Mouse (Mus musculus) ovary, postnatal 14 days (tissue): ENCODE measurements around the gene Nav2.

Experiments
- DNase-seq: peaks from one replicate; pipeline ENCODE4 v3.0.0; 2022; ENCODE audit warnings: low spot score

Gene Nav2

DNA sequence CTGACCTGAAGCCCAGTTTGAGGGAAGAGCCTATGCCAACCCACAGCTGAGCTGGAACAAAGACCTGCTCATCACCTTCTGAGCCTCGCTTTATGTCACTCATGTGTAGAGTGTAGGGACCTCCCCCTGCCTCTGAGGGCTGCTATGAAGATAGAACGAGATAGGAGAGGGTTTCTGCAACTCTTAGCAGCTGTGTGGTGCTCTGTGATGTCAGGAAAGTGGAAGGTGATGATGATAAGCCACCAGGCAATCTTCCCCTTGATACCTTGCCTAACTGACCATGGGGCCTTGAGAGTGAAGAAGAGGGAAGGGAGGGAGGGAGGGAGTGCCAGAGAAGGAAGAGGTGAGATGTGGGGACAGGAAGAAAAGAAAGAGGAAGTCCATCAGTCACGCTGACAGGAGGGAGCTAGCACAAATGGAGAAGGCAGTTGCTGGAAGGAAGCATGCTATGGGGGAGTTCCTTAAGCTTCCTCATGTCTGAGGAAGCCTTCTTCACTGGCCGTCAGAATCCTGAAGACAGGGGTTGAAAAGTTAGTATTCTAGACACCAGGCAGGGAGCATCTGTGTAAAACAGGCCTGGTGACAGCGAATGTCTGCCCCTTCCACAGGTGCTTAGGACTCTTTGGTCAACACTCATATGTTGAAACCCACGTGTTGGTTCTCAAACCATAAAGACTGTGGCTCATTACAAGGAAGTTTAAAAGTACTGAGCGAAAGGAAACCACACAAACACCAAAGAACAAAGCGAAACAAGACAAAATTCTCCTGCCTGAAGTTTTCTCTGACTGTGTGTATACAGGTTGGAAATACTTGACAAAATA is at the start of gene Nav2:
Nav2 (plus strand) TSS at position 196 of the 821 bp plus-strand sequence.
- no peak for DNase-seq

DNA sequence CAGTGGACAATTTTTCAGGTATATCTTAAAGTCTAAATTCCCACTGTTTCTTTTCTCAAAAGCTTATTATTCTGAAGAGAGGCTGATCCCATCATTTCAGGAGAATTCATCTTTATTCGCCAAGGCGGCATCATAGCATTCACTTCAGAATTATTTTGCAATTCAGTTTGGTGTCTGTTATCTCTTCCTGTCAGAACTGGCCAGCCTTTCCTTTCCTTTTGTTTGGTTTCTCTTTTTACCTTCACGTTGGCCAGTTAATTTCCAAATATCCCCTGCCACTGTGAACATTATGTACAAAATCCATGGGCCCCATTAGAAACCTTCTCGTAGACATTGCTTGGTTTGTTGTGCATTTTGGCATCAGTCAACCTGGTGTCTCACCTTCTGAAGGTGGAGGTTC is 49.2 kb upstream of the Nav2 start:
- DNase-seq, result no peak

DNA sequence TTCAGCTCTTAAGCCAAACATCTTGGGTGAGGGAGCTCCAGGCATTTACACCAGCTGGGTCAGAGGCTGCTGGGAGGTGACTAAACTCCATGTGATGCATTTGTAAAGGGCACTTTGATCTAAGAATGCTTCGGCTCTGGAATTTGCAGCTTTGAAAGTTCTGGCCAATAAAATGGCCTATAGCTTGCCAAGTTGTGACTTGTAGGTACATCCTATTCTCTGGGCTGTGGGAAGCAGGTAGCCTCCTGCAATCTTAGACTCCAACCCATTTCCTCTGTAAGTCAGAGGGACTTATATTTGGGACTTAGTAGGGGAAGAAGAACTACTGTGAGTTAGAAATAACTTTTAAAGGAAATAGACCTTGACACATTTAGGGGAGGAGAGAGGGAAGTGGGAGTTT is 47.6 kb upstream of the Nav2 start:
- DNase-seq, result no peak

DNA sequence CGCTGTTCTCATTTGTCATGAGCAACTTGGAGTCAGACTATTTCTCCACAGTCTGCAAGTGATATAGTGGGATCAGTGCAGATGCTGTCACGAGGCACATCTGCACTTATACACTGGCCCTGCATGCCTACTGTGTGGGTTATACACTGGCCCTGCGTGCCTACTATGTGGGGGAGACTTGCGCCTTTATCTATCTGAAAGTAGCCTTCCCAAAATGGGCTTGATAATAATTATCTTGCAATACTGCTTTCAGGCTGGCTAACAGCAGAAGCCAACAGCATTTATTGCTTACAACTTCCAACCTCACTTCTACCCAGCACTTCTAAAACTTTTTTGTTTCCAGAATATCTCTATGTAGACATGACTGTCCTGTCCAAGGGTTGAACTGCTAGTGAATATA is 46.7 kb upstream of the Nav2 start:
- DNase-seq, result no peak

DNA sequence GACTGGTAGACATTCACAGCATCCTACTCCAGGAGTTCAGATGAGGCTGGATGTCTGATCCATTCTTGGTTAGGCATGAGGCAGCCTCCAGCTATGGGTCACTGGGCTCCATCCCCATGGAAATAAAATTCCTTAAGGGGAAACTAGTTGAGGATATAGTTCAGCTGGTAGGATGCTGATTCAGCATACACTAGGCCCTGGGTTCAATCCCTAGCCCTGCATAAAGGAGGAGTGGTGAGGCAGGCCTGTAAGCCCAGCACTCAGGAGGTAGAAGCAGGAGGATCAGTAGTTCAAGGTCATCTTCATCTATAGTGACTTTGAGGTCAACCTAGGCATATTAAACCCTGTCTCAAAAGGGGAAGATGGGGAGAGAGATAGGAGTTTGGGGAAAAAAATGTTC is 44.3 kb upstream of the Nav2 start:
- no peak for DNase-seq

DNA sequence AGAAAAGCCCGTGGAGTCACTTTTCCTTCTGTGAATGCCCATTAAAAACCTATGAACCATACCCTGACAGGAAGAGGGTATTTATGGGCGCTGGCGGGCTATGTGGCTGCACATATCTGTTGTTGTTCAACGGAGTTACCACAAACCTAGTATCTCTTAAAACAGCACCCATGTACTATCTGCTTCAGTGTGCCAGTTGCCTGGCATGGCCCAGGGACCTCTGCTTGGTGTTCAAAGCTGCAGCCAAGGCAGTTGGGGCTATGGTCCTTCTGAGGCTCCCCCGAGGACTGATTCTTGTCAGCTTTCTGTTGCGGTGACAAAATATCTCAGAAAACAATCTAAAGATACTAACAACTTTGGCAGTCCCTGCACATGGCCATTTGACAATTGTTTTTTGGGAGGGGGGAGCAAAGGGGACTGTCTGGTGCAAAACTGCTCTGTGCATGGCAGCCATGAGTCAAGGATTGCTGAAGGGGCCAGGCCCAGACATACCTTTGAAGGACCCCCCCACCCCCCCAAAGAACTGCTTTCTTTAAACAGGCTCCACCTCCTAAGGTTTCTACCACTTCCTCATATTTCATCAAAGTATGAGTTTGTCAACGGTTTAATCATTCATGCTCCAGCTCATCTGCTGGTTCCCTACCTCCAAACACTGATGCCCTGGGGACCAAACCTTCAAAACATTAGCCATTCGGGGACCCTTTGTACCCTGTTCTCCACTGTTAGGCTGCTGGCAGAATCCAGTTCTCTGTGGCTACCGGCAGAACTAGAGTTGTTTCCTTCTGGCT is 43.7 kb upstream of the Nav2 start:
- no peak for DNase-seq

DNA sequence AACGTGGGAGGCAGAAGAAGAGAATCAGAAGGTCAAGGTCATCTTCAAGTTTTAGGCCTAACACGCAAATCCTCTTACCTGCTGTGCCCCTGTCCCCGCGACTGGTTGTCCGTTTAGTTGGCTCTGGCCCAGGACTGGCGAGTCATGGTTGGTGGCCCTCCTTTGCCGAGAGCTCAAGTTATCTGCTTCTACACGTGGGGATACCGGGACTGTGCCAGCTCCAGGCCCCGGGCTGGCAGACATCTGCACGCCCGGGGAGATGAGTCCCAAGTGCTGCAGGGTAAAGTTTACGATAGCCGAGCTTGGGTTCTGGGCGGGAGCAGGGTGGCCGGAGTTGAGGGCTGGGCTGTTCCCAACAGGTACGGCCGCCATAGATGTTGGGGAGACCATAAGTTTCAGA is 40.9 kb upstream of the Nav2 start:
- no peak for DNase-seq

DNA sequence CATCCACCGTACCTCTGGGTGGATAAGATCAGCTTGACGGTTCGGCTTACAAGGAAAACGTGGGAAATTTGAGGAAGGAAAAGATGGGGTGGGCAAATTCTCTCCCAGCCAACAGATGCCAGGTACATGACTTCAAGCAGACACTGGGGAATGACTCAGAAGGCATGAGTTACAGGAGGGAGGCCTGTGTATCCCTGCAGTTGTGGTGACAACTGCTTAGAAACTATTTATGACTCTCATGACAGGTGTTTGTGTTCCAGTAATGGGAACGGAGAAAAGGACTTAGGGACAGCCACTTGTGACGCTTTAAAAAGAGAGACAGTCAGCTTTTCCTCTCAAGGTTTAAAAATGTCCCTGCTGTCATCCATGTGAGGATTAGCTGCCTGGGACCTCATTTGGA is 38.4 kb upstream of the Nav2 start:
- no peak for DNase-seq

DNA sequence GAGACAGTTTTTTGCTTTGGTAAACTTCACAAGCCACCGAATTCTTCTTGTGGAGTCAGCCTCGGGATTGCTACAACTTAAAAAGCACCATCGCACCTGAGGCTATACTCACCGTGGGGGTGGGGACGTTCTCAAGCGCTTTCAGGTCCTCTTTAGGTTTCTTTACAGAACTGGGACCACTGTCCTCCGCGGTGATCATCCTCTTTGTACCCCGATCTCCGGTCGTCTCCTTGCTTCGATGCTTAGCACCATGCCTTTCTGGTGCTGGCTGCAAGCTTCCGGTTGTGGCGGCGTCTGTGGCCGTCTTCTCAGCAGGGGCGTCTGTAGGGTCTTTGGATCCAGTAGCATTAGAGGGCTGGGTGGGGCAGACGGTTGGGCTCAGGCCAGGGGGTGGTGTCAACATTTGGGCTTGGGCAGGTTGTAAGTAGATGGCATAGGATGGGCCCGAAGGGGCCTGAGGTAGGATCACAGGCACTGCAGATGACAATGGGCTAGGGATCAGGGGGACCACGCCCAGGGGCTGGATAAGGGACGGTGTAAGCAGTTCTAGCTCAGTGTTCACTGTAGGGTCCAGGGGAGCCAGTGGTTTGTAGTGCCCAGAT is 37.8 kb upstream of the Nav2 start:
- no peak for DNase-seq

DNA sequence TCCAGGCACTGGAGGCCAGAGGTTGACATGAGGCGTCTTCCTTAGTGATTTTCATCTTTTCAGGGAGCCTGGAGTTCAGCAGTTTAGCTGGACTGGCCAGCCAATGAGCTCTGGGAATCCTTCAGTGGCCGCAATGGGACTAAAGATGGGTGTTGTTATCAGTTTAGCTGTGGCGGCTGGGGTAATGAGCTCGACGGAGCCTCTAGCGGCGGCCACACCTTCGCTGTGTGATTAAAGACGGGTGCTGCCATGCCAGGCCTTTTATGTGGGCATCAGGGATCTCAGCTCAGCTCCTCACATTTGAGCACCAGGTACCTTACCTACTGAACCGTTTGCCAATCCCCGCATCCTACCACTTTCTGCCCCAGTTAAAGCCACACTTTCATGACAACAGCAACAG is 37.2 kb upstream of the Nav2 start:
- no peak for DNase-seq

DNA sequence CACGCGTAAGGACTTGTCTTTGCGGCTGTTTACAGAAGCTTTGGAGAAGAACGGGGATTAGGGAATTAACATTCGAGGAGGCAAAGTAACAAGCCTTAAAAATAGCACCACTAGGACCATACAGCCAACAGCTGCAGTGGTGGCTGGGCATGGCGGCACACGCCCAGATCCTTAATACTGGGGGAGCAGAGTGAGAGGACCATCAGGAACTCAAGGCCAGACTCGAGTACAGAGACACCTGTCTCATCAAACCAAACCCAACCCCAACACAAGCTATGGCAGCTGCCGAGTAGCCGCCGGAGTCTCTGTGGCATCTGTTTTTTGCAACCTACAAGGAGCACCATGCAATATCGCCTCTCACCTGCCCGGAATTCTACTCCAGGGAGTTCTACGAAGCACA is 33.4 kb upstream of the Nav2 start:
- no peak for DNase-seq

DNA sequence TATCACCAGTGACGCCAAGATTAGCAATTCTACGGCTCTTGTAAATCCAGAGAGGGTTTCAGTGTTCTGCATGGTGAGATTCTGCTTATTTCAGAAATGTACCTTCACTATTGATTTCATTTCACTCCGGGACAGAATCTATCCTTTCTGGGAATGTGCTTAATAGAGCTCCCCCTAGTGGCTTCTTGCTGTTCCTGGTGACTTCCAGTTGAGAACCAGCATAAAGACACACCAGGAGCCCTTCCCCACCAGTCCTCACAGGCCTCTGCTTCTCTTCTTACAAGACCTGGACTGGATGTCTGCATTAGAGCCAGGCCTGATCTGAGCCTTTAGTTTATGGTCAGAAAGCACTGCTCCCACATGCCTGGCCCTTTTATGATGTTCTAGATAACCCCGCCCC is 32.0 kb upstream of the Nav2 start:
- DNase-seq, result peak; percentile 21

DNA sequence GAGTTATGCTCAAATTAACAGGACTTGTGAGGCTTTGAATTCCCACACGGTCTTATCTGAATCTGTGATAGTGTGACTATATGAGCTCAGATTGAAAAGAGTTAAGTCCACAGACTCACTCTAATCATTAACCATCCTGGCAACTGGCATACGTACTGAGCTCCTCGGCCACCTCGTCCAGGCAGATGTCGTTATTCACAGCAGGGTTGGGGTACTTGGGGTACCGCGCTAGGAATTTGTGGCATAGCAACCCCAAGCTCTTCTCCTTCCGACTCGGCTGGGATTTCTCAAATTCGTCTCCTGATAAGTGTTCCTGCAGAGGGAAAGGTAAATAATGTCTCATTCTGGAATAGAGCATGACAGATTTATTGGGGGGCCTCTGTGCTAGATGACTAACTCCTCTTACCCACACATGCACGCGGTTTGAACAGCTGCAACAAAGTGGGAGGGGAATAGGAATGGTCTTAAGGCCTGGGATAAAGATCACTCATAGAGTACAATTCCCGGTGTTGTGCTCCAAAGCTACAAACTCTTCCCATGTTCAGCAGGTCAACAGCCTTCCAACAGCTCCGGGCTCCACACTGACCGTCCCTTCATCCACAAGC is 30.6 kb upstream of the Nav2 start:
- no peak for DNase-seq

DNA sequence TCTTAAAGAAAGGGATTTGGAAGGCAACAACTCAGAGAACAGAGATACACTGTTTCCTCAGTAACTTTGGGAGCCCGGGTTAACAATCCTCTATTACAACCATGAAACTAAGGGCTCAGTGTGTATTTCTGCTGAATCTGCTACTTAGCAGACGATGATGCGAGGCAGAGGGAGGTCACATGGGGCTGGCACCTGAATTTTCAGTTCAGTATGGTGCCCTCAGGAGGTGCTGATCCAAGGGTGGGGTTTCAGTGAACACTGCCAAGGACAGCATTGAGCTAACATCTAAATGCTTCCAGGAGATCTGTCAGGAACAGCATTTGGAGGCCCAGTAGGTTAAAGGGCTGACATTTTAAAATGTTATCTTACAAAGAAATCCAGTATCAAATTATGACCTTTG is 28.9 kb upstream of the Nav2 start:
- DNase-seq, result no peak

DNA sequence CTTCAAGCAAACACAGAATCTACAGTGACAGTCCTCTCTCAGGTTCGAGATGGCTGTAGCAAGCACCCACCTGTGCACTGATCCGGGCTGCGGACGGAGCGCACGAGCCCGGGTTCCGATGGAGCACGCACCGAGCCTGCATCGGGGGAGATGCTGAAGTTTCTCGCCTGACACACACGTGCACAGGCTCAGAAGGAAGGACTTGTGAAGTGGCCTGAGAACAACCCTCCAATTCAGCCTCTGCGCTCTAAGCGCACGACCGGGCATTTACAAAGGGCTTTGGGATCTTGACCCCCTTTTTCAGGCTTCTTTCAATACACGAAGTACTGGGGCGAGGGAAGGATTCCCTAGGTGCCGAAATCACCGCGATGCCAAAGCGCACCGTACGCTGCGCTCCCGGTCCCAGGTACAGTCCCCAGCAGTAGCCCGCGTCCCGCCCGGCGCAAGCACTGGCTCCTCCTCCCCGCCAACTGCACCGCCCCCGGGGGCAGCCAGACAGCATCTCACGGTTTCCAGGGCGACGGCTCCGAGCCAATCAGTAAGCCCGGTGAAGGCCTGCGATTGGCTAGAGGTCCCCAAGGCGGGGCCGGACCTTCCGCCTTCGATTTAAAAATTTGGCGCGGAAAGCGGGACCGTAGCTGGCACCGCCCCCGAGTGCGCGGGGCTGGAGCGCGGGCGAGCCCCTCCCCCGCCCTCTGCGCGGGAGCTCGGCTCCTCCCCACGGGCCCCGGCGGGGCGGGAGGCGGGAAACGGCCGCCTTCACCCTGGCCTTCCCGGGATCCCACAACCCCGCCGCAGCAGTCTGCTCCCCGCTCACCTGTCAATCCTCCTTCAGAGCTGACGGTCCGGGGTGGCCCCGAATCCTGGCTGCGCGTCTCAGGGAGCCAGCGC is 27.7 kb upstream of the Nav2 start:
- peak; percentile 95 for DNase-seq

DNA sequence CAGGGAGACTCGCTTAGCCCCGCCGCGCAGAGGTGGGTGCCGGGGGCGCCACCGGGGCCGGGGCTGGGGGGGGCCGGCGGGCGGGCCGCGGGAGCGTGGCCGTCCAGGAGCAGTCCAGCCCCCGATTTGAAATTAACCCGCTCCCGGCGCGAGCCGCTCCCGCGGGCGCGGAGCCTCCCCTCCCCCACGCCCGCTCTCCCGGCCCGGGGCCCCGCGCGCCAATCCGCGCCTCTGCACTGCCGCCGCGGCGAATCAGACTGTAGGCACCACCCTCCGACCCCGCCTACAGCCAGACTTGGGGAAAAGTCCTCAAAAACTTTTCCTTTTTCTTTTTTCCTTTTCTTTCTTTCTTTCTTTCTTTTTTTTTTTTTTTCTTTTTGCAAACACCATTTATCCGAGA is 27.0 kb upstream of the Nav2 start, which contains the start of gene E2f8:
E2f8 (minus strand) TSS at position 111 of the 400 bp plus-strand sequence.
- DNase-seq, result peak; percentile 72

DNA sequence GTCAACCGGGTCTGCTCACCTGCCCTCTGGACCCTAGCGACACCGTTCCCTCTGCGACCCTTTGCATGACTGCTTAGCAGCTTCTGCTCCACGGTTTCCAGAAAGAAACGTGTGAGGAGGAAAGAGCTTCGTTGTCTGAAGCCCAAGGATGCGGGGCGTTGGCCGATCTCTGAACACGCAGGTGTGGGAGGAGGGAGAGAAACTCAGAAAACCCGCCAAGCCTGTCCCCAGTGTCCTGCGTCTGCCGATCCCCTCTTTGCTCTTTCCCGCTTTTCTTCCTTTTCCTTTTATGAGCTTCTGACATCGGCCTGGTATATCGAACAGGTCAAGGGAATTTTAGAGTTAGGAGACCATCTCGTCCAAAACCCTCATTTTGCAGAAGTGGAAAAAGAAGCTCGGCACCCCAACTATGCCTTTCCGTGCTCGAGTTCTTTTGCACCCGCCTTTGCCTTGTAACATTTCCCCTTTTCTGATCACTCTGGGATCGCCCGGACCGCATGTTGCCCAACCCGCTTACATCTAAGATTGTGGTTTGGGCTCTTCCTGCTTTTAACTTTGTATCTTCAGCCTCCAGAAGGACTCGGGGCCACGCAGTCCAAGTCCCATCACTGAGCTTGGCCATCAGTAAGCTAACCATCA is 26.4 kb upstream of the Nav2 start:
- no peak for DNase-seq

DNA sequence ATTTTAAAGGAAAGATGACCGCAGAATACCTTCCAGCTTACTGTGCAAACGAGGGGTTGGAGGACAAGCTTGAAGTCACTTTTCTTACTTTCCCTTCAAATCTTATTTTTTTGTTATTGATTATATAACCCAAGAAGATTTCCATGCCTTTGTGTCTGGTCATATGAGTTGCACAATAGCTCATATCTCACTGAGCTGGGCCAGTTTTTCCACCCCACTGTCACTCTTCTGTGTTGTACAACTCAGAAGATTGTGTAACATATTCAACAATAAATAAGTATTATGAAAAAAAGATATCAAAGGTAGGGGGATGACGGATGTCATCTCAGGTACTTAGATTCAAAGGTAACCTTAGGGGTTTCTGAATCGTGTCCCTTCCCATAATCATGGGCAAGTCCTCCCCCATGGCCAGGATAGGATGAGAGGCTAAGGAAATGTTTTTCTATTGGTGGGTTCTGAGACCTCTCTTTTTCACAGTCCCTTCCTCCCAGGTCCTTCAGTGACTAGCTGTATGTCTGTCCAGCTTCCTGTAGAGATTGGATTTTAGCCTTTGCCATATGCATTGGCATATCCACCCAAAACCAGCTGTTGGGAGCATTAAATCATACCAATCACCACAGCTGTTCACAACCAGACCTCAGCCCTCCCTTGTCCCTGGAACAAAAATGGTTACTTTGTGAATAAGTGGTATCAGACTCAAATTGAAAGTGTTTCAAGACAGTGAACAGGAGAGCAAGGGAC is 24.8 kb upstream of the Nav2 start:
- DNase-seq, result no peak

DNA sequence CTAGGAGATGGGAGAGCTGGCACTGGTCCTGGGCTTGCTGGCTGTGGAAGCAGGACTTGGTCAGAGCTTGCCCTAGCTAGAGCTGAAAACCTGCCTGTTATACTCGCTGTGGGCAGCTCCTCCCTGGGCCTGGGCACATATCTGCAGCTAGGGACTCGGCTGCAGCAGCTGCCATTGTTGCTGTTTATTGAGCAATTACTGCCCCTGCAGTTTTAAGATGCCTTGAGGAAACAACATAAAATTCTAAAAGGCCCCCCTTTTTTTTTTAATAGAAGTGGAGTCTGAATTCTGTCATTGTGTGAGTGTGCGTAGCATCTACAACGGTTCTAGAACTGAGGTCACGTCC is 24.3 kb upstream of the Nav2 start:
- DNase-seq, result no peak

DNA sequence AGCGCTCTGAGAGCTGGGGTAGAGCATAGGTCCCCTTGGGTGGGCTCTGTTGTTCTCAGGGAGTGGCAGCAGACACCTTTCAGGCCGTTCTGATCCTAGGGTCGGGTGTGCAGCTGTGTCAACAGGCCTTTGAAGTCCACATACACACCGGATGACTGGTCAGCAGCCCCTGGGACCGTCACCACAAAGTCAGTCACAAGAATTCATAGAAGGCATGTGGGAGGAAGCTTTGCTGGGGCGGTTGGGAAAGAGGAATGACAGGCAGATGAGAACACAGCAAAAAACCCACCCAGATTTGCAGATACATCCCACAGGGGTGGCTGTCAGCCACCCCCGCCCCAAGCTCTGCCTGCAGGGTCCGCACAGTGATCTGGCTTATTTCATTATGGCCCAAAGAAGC is 20.5 kb upstream of the Nav2 start:
- DNase-seq, result no peak

DNA sequence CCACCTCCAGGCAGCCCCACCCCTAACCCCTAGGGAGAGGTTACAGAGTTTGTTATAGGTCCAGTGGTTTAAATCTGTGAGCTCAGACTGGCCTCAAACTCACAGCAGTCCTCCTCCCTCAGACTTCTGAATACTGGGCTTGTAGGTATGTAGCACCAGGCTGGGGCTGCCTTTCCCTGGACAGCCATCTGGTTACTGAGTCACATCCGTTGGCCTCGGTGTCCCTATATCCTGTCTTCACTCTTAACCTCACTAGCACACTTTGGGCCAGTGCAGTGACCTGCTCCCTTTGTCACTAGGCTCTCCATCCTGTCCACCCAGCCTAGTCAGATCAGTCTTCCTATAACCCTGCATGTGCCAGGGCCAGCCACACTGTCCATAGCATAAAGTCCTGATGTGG is 19.8 kb upstream of the Nav2 start:
- no peak for DNase-seq
